Mouse (Mus musculus) gastrocnemius, postnatal 4 days (tissue): ENCODE results near the gene Btg1. TPM values are rescaled to one million over a fixed set of nuclear protein-coding genes. Genes with fewer than 3 reads are reported as not detected.

ENCODE experiments used
- DNase-seq, 2 experiments: peaks; one replicate each; pipeline ENCODE4 v3.0.0; 2021 to 2022; ENCODE audit warnings: low spot score in 2 of 2, mixed read lengths in 2 of 2
- total RNA-seq, 2 experiments: library from RNA; stranded (reverse); gene quantifications; 2 replicates each; pipeline ENCODE4 v1.2.3; 2021

Gene Btg1
- total RNA-seq, 2 experiments from 2014 or later: 65.8 to 67.8 TPM

DNA sequence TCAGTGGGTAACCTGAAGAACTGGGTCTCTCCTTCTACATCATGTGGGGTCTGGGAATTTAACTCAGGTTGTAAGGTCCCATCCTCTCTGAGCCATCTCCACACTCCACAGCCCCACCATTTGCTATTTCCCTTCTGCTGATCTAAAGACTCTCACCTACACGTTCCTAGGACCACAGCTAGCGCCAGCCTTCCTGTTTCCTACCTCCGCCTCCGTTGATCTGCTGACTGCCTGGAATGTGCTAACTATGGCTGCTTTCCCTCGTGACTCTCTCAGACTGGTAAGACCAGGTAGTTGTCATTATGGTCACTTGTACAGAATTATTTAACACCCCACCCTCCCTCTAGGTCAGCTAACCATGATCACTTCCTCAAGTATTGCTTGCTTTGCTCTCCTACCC lies 13.3 kb downstream of the Btg1 start:
- no peak for DNase-seq

DNA sequence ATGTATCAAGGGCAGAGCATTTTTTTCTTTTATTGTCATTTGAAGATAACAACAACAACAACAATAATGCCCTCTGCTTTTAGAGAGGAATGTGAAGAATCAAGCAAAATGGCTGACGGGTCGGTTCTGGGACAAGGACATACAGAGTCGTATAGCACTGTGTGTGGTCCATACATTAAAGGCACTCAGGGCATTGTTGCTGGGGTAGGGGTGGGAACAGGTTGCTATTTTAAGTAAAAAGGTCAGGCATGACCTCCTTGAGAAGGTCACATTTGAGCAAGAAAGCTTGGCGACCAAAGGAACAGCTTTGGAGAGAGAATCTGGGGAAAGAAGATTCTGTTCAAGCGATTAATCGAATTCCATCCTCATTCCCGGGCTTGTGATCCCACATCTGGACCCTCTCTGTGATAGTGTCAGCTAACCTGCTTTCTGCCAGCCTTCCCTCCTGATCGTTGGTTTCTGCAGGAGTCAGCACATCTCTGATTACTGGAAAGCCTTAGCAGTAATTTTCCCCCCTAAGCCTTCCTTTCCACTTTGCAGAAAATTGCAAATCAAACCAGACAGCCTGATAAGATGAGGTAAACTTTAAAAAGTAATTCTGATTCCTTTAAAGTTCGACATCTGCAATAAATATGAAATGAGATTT lies 14.4 kb downstream of the Btg1 start:
- DNase-seq: no peak

DNA sequence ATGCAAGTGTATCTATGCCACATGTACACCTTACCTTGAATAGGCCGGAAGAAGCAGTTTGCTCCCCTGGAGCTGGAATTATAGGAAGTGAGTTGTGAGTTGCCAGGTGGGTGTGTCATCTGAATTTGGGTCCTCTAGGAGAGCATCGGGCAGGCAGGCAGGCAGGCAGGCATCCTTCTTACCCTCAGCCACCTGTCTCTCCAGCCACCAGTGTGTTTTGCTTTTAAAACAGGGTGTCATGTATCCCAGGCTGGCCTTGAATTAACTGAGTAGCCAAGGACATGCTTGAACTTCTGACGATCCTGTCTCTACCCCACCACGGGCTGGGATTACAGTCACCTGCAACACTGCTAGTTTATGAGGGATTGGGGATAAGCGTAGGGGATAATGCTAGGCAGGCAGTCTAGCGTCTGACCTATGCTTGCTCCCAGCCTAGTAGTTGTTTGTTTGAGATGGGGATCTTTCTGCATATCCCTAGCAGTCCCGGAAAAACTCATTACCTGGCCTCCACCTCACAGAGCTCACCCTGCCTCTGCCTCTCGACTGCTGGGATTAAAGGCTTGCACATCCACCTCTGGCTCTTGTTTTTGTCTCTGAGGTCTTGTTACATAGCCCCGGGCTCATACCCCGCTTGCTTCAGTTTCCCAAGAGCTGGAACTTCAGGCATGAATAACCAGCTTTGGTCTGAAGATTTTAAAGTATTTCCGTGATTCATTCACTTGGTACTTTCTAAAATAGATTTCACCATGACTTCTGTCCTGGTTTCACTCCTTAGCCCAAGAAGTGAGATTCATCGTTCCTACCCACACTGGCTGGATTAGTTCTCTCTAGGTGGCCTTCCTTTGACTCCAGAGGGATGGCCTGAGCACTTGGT lies 15.7 kb downstream of the Btg1 start:
- no peak for DNase-seq

DNA sequence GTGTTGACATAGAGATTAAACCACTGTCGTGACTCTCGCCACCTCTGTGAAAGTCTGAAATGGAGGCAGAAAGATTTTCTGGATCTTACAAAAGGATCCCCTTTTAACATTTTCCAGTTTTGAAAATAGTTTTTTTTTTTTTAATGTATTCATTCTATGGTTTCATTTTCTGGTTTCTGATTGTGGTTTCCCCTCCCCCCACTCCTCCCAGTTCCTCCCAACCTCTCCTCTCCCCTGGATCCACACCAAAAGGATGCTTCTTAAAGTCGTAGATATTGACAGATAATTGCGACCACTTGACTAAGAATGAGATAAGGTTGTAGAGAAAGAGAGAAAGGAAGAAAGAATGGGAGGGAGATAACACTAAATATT lies 16.3 kb downstream of the Btg1 start:
- DNase-seq: no peak

DNA sequence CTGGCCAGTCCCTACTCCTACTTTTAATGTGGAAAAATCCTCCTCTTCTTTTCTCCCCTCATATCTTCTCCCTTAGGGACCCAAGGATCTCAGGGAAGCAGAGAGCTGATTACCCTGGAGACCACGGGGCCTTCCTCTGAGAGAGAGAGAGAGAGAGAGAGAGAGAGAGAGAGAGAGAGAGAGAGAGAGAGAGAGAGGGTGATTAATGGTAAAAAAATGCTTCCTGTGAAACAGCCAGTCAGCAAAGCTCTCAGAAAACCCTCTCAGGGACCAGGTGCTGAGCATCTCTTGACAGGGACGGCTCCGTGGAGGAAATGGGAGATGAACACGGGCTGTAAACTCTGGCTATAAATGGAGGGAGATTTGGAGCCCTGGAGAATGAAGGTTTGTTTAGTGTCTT lies 18.7 kb downstream of the Btg1 start:
- DNase-seq: no peak

- DNase-seq: no peak
Measured at GRCm38 (mm10) chr10:96638477-96638876, 21.7 kb downstream of the Btg1 start.

GRCm38 (mm10) chr10:96642014-96642413 lies 25.2 kb downstream of the Btg1 start:
- no peak for DNase-seq

- no peak for DNase-seq
Measured at GRCm38 (mm10) chr10:96642751-96643150, 25.9 kb downstream of the Btg1 start.

DNA sequence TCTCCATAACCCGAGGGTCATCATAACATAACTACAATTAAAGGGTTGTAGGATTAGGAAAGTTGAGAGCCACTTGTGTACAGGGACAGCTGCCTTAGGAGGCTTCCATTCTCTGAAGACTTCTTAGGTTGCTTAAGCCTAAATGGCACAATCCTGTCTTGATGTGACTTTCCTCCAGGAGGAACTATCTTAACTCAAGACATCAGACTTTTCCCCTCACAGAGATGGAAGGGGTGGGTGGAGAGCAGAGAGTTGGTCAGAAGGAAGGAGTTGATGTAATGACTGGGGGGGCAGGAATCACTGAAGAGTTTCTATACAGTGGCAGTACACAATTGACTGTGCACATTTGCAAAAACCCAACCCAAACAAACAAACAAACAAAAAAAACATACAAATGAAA lies 28.4 kb downstream of the Btg1 start:
- DNase-seq: no peak

DNA sequence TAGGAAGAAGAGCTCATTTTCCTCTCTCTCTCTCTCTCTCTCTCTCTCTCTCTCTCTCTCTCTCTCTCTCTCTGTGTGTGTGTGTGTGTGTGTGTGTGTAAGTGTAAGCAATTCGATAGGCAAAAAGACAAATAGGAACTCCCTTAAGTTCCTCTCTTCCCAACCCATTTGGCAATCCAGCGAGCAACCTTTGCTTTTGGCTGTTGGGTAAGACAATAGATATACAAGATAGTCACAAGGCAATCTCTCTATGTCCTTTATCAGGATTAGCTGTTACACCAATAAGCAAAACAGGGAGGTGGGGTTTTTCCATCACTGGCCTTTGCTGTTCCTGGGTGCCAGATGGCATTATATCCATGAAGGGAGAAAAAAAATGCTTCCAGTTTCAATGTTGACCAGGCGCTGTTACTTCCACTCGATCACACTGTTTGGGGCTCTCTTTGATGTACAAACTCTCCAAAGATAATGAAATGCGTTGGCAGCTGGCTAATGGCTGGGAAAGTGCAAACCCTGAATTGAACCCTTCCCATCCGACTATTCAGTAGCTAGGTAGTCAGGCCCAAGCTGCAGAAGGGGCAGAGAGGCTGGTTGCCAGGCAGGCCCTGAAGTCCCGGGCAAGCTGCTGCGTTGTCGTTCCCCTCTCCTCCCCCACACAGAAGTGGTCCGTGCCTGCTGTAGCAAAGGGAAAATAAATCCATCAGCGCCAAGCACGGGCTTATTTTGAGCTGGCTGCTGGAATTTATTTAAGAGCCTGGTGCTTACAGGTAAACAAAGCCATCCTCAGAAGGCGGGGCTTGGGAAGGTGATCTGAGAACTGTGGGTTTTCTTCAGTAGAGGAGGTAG lies 29.4 kb downstream of the Btg1 start:
- peak in 1 of 2 experiments; percentile 20 for DNase-seq

- no peak for DNase-seq
Measured at GRCm38 (mm10) chr10:96646867-96647462, 30.2 kb downstream of the Btg1 start.

DNA sequence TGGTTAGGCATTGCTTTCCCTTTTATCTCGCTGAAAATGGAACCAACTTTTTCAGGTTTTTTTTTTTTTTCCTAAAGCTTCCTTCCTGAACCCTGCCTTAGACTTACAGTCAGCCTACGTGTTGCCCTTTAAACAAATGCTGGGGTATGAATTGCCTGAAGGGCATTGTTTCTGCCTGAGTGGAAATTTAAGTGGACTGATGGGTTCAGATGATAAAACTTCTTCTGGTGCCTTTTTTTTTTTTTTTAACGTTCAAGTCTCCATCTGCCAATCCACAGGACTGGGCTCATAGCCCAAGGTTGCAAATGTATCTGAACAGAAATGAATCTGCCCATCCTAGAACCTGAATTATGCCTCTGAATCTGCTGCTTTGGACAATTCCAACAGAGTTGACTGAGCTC lies 31.4 kb downstream of the Btg1 start:
- no peak for DNase-seq

- no peak for DNase-seq
Measured at GRCm38 (mm10) chr10:96649524-96649923, 32.7 kb downstream of the Btg1 start.

- no peak for DNase-seq
Measured at GRCm38 (mm10) chr10:96652372-96652771, 35.6 kb downstream of the Btg1 start.

DNA sequence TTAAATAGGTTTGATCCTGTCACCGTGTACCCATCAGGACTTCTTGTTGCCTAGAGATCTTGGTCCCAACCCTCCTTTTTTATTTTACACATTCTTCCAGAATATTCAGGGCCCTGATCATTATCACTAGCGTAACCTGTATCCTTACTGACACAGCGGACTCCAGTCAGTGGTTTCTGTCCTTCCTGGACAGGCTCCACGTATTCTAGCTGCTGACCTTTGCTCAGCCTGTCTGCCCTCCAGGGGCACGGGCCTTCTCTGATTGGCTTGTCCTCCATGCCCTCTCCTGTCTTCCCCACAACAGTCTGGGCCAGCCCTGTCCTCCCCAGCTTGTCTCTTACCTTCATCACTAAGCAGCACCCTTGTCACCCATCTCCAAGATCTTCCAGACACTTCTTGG lies 36.2 kb downstream of the Btg1 start:
- no peak for DNase-seq

DNA sequence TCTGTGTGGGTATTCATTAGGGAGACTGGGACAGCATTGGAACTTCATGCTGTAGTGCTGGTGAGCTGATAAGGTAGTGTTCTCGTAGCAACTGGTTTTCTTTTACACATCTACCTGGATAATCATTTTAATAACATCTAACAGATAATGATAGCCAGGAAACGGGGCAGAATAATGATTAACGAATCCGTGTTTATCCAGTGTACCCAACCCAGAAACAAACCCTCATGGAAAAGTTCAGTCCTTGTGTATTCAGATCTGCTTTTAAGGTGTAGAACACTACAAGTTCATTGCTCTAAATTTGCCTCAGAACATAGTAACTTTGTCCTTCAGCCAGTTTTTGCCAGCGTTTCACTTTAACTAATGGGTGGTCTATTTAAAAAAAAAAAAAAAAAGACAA lies 37.3 kb downstream of the Btg1 start:
- no peak for DNase-seq

DNA sequence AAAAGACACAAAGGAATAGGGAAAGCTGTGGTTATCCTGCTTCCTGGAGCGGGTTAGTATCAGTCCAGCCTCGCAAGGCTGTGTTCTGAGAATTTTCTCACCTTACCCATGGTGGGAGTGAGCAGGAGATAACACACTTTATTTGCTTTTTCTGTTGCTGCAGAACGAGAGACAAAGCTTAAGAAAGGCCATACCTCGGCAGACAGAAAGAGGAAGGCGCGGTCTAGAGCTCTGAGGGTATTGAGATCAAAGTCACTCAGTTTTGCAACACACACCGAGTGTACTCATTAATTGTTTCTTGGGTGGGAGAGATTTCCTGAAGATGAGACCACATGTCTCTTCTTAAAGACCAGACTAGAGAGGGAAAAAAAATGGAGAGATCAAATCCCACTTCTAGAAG lies 37.8 kb downstream of the Btg1 start:
- no peak for DNase-seq

DNA sequence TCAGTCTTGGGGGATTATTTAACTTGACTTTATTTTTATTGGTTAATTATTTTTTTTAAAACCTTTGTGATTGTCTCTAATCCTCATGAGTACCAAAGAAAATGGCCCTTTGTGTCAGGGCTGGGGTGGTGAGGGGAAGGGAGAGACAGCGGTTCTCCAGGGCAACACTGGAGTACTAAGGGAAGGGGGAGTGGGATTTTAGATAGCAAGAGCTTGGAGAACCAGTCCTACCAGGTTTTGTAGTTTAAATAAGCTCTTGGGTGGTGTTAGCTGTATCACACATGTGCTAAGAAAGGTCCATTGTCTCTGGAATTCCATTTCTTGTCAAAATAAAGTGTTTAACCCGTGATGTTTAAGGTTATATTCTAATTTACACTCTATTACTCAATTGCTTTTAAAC lies 38.3 kb downstream of the Btg1 start:
- DNase-seq: no peak

- no peak for DNase-seq
Measured at GRCm38 (mm10) chr10:96656176-96656575, 39.4 kb downstream of the Btg1 start.

GRCm38 (mm10) chr10:96658906-96659305 lies 42.1 kb downstream of the Btg1 start:
- no peak for DNase-seq

GRCm38 (mm10) chr10:96660280-96660985 lies 43.6 kb downstream of the Btg1 start:
- no peak for DNase-seq
